Mouse (Mus musculus) intestine, postnatal 0 days (tissue): ENCODE measurements around the gene Fam20b. TPM values are rescaled to one million over a fixed set of nuclear protein-coding genes. Genes with fewer than 3 reads are reported as not detected.

Experiments
- ATAC-seq: fragments of 200-750 bp; cut with Nextera tagmentation; 2 replicates; pipeline ENCODE4 v1.8.0; 2017; ENCODE audit warnings: mild to moderate bottlenecking, moderate TSS enrichment, moderate library complexity
- H3K27ac ChIP-seq: fragments of 300-500 bp; sonication (generic); 2 replicates; pipeline ENCODE4 v1.5.1; 2014; ENCODE audit warnings: mild to moderate bottlenecking, low read depth, low read length, moderate library complexity
- H3K27me3 ChIP-seq: fragments of 300-500 bp; sonication (generic); replicated peaks from 2 replicates; pipeline ENCODE4 v1.6.1; 2014; ENCODE audit warnings: low read length, mixed read lengths; ENCODE audit not compliant: control insufficient read depth, insufficient read depth
- H3K36me3 ChIP-seq: fragments of 300-500 bp; sonication (generic); 2 replicates; pipeline ENCODE4 v1.6.1; 2014; ENCODE audit warnings: mild to moderate bottlenecking, moderate library complexity; ENCODE audit not compliant: control insufficient read depth, insufficient read depth
- H3K4me1 ChIP-seq: fragments of 300-500 bp; sonication (generic); replicated peaks from 2 replicates; pipeline ENCODE4 v1.6.1; 2014; ENCODE audit warnings: antibody characterized with exemption, low read length, mixed read lengths; ENCODE audit not compliant: control insufficient read depth, insufficient read depth
- H3K4me2 ChIP-seq: fragments of 300-500 bp; sonication (generic); replicated peaks from 2 replicates; pipeline ENCODE4 v1.6.1; 2014; ENCODE audit warnings: low read depth, mild to moderate bottlenecking, moderate library complexity
- H3K4me3 ChIP-seq: fragments of 300-500 bp; sonication (generic); 2 replicates; pipeline ENCODE4 v1.5.1; 2014; ENCODE audit warnings: low read depth, low read length
- H3K9ac ChIP-seq: fragments of 300-500 bp; sonication (generic); 2 replicates; pipeline ENCODE4 v1.6.1; 2014; ENCODE audit warnings: mild to moderate bottlenecking, low read depth, low read length
- H3K9me3 ChIP-seq: fragments of 300-500 bp; sonication (generic); 2 replicates; pipeline ENCODE4 v1.6.1; 2016; ENCODE audit warnings: mixed run types; ENCODE audit not compliant: control insufficient read depth
- CTCF ChIP-seq: sonication (generic); IDR thresholded peaks from 2 replicates; pipeline ENCODE4 v1.5.1; 2016; ENCODE audit warnings: low read depth, mild to moderate bottlenecking, control low read depth, antibody characterized with exemption, moderate library complexity
- WGBS: fragments of 180-500 bp; shearing (Covaris S2); extraction: QIAGEN DNeasy Blood & Tissue Kit; methylation state at CpG from one replicate; pipeline ENCODE4 v1.1.7; 2014; 5-methylcytosine and 5-hydroxymethylcytosine counted together
- polyA plus RNA-seq: library from polyadenylated mRNA; unstranded; fragments of >200 nt; fragmentation: Nextera tagmentation; extraction: Ambion mirVana; gene quantifications from 2 replicates; pipeline ENCODE4 v1.2.1, GENCODE M21; 2015

The Fam20b gene
- polyA plus RNA-seq, 1 experiment from 2014 or later = 35.4 TPM

- H3K9me3 ChIP-seq = no peaks in the 10 kb centered on the region
- peak; percentile 36; the same call in 1 of the 2 replicates for TF ChIP-seq CTCF
- peaks cover 4% of the 10 kb centered on the region; the same call in 1 of the 2 replicates for H3K36me3 ChIP-seq
- ATAC-seq = peak; percentile 77
- 70% methylated on average over 4 of the region's 4 CpGs for WGBS
- H3K27ac ChIP-seq = no peak overlapping the region
- H3K27me3 ChIP-seq = no peaks in the 10 kb centered on the region
- no peak overlapping the region for H3K4me3 ChIP-seq
- no peak overlapping the region for H3K9ac ChIP-seq
- no peaks in the 10 kb centered on the region for H3K4me1 ChIP-seq
- no peak overlapping the region for H3K4me2 ChIP-seq
These were observed 61.4 kb downstream of the Fam20b start for GRCm38 (mm10) chr1:156657523-156657922.

GRCm38 (mm10) chr1:156654735-156655530 lies 64.0 kb downstream of the Fam20b start:
- Histone ChIP-seq H3K36me3 (peaks cover 4% of the 10 kb centered on the region; the same call in 1 of the 2 replicates), H3K4me2 (no peak overlapping the region), H3K27me3 (no peaks in the 10 kb centered on the region), H3K9me3 (no peaks in the 10 kb centered on the region), H3K4me3 (no peak overlapping the region), H3K9ac (no peak overlapping the region), H3K27ac (no peak overlapping the region), H3K4me1 (no peaks in the 10 kb centered on the region)
- WGBS = 75% methylated on average over 13 of the region's 13 CpGs
- TF ChIP-seq CTCF = no peak
- ATAC-seq = no peak

- ATAC-seq = no peak
- no peaks in the 10 kb centered on the region for H3K9me3 ChIP-seq
- H3K4me2 ChIP-seq = no peak overlapping the region
- H3K4me1 ChIP-seq = no peaks in the 10 kb centered on the region
- H3K9ac ChIP-seq = no peak overlapping the region
- no peak overlapping the region for H3K27ac ChIP-seq
- H3K36me3 ChIP-seq = peaks cover 4% of the 10 kb centered on the region; the same call in 1 of the 2 replicates
- no peaks in the 10 kb centered on the region for H3K27me3 ChIP-seq
- no peak overlapping the region for H3K4me3 ChIP-seq
- TF ChIP-seq CTCF = no peak
- 55% methylated on average over 6 of the region's 6 CpGs for WGBS
These were observed 66.6 kb downstream of the Fam20b start for GRCm38 (mm10) chr1:156652189-156652822.

- no peaks in the 10 kb centered on the region for H3K9me3 ChIP-seq
- no peak overlapping the region for H3K4me3 ChIP-seq
- H3K27me3 ChIP-seq = no peaks in the 10 kb centered on the region
- TF ChIP-seq CTCF = no peak
- no peak overlapping the region for H3K9ac ChIP-seq
- H3K36me3 ChIP-seq = no peaks in the 10 kb centered on the region
- 84% methylated on average over 9 of the region's 9 CpGs for WGBS
- H3K4me2 ChIP-seq = no peak overlapping the region
- ATAC-seq = no peak
- H3K4me1 ChIP-seq = no peaks in the 10 kb centered on the region
- no peak overlapping the region for H3K27ac ChIP-seq
These were observed 68.3 kb downstream of the Fam20b start for GRCm38 (mm10) chr1:156650631-156651030.

- TF ChIP-seq CTCF = no peak
- Histone ChIP-seq H3K36me3 (no peaks in the 10 kb centered on the region), H3K4me3 (no peak overlapping the region), H3K4me2 (no peak overlapping the region), H3K4me1 (no peaks in the 10 kb centered on the region), H3K27ac (no peak overlapping the region), H3K9me3 (no peaks in the 10 kb centered on the region), H3K9ac (no peak overlapping the region), H3K27me3 (no peaks in the 10 kb centered on the region)
- ATAC-seq = no peak
- WGBS = 32% methylated on average over 2 of the region's 2 CpGs
These were observed 70.2 kb downstream of the Fam20b start for GRCm38 (mm10) chr1:156648705-156649104.

GRCm38 (mm10) chr1:156645971-156646370 lies 72.9 kb downstream of the Fam20b start:
- Histone ChIP-seq H3K4me1 (no peaks in the 10 kb centered on the region), H3K9ac (no peak overlapping the region), H3K4me3 (no peak overlapping the region), H3K36me3 (peaks cover 19% of the 10 kb centered on the region), H3K27ac (no peak overlapping the region), H3K9me3 (no peaks in the 10 kb centered on the region), H3K4me2 (no peak overlapping the region), H3K27me3 (no peaks in the 10 kb centered on the region)
- no peak for ATAC-seq
- TF ChIP-seq CTCF = no peak
- 89% methylated on average over 4 of the region's 4 CpGs for WGBS
